Mouse (Mus musculus) embryonic fibroblast, embryonic 13.5 days (primary cell): ENCODE results near the gene Ccni.

Experiments
- CTCF ChIP-seq: IDR thresholded peaks from 2 replicates; pipeline ENCODE4 v1.5.1; 2011; ENCODE audit warnings: mild to moderate bottlenecking, control low read depth, low read length, moderate library complexity, borderline replicate concordance; ENCODE audit not compliant: insufficient read depth
- POLR2A ChIP-seq: IDR thresholded peaks from 2 replicates; pipeline ENCODE4 v1.6.1; 2011; ENCODE audit warnings: low read depth, mild to moderate bottlenecking, control low read depth, low read length, moderate library complexity

GRCm38 (mm10) chr5:93149969-93150777 lies 56.1 kb downstream of the Ccni start:
- TF ChIP-seq POLR2A = no peak
- no peak for TF ChIP-seq CTCF
